Mouse (Mus musculus) limb, embryonic 12.5 days (tissue): ENCODE results near the gene Adcy2. TPM values are rescaled to one million over a fixed set of nuclear protein-coding genes. Genes with fewer than 3 reads are reported as not detected.

Source experiments
- ATAC-seq: fragments of 200-750 bp; cut with Nextera tagmentation; 2 replicates; pipeline ENCODE4 v1.8.0; 2017; ENCODE audit warnings: low read depth, moderate TSS enrichment; ENCODE audit not compliant: insufficient number of reproducible peaks, insufficient read depth, low FRiP score, low TSS enrichment
- H3K27ac ChIP-seq: fragments of 300-500 bp; sonication (generic); 2 replicates; pipeline ENCODE4 v1.5.1; 2016; ENCODE audit warnings: mild to moderate bottlenecking, moderate library complexity
- H3K27me3 ChIP-seq: fragments of 300-500 bp; sonication (generic); 2 replicates; pipeline ENCODE4 v1.6.1; 2016; ENCODE audit warnings: mild to moderate bottlenecking, moderate library complexity
- H3K36me3 ChIP-seq: fragments of 300-500 bp; sonication (generic); 2 replicates; pipeline ENCODE4 v1.6.1; 2016; ENCODE audit warnings: mild to moderate bottlenecking, moderate library complexity
- H3K4me1 ChIP-seq: fragments of 300-500 bp; sonication (generic); replicated peaks from 2 replicates; pipeline ENCODE4 v1.6.1; 2016
- H3K4me2 ChIP-seq: fragments of 300-500 bp; sonication (generic); 2 replicates; pipeline ENCODE4 v1.6.1; 2016; ENCODE audit warnings: mild to moderate bottlenecking, moderate library complexity
- H3K4me3 ChIP-seq: fragments of 300-500 bp; sonication (generic); replicated peaks from 2 replicates; pipeline ENCODE4 v1.5.1; 2016; ENCODE audit warnings: mild to moderate bottlenecking
- H3K9ac ChIP-seq: fragments of 300-500 bp; sonication (generic); replicated peaks from 2 replicates; pipeline ENCODE4 v1.6.1; 2016; ENCODE audit warnings: mild to moderate bottlenecking, moderate library complexity
- H3K9me3 ChIP-seq: fragments of 300-500 bp; sonication (generic); 2 replicates; pipeline ENCODE4 v1.6.1; 2016; ENCODE audit warnings: mild to moderate bottlenecking, moderate library complexity
- WGBS: fragments of 180-500 bp; shearing (Covaris S2); methylation state at CpG from one replicate; pipeline ENCODE4 v1.1.7; 2016; 5-methylcytosine and 5-hydroxymethylcytosine counted together
- polyA plus RNA-seq: library from polyadenylated mRNA; unstranded; fragments of >200 nt; fragmentation: Nextera tagmentation; extraction: Ambion mirVana; gene quantifications from 2 replicates; pipeline ENCODE4 v1.2.1, GENCODE M21; 2016

The Adcy2 gene
- polyA plus RNA-seq, 1 experiment from 2014 or later = 5.3 TPM

- 73% methylated on average over 8 of the region's 8 CpGs for WGBS
Measured at GRCm38 (mm10) chr13:68765896-68766578, 233.3 kb downstream of the Adcy2 start.

DNA sequence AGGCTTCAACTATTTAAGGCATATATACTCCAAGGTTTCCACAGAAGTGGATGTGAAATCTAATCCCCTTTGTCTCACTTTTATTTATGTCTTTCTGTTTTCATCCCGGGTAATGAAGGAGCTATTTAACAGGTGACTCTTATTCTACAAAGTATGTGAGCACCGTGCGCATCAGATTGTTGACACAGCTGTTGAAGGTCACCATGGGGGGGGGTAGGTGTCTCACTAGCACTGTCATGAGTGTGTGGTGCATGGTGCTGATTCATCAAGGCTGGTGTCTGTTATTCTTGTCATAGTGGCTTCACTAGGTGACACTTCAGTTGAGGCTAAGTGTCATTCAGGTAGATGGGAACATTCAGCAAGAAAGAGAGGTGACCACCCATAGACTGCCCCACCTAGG lies 234.7 kb downstream of the Adcy2 start:
- no peaks in the 10 kb centered on the region for H3K4me1 ChIP-seq
- 79% methylated on average over 3 of the region's 3 CpGs for WGBS

More at GRCm38 (mm10) chr13:68765896-68766578, 233.3 kb downstream of the Adcy2 start:
- H3K27ac ChIP-seq = no peak overlapping the region
- H3K4me3 ChIP-seq = no peak overlapping the region
- H3K36me3 ChIP-seq = no peaks in the 10 kb centered on the region
- H3K4me1 ChIP-seq = no peaks in the 10 kb centered on the region
- H3K9ac ChIP-seq = no peak overlapping the region
- no peak overlapping the region for H3K4me2 ChIP-seq
- ATAC-seq = no peak
- no peaks in the 10 kb centered on the region for H3K27me3 ChIP-seq
- no peaks in the 10 kb centered on the region for H3K9me3 ChIP-seq

GRCm38 (mm10) chr13:68749801-68750200 lies 249.5 kb downstream of the Adcy2 start:
- ATAC-seq = no peak
- no peak overlapping the region for H3K9ac ChIP-seq
- no peaks in the 10 kb centered on the region for H3K36me3 ChIP-seq
- no peaks in the 10 kb centered on the region; the same call in 1 of the 2 replicates for H3K4me1 ChIP-seq
- H3K4me3 ChIP-seq = no peak overlapping the region
- H3K9me3 ChIP-seq = no peaks in the 10 kb centered on the region
- H3K4me2 ChIP-seq = no peak overlapping the region
- no peaks in the 10 kb centered on the region for H3K27me3 ChIP-seq
- 48% methylated on average over 9 of the region's 9 CpGs for WGBS
- no peak overlapping the region for H3K27ac ChIP-seq

More for the DNA sequence above, 234.7 kb downstream of the Adcy2 start:
- H3K36me3 ChIP-seq = no peaks in the 10 kb centered on the region
- H3K9me3 ChIP-seq = no peaks in the 10 kb centered on the region
- no peak overlapping the region for H3K27ac ChIP-seq
- H3K9ac ChIP-seq = no peak overlapping the region
- no peak overlapping the region for H3K4me2 ChIP-seq
- no peak for ATAC-seq
- no peaks in the 10 kb centered on the region for H3K27me3 ChIP-seq
- H3K4me3 ChIP-seq = no peak overlapping the region

- no peak overlapping the region for H3K9ac ChIP-seq
- H3K27me3 ChIP-seq = no peaks in the 10 kb centered on the region
- whole genome bisulfite sequencing = 84% methylated on average over 2 of the region's 2 CpGs
- H3K27ac ChIP-seq = no peak overlapping the region
- no peaks in the 10 kb centered on the region; the same call in 1 of the 2 replicates for H3K4me1 ChIP-seq
- H3K9me3 ChIP-seq = no peaks in the 10 kb centered on the region
- H3K36me3 ChIP-seq = no peaks in the 10 kb centered on the region
- H3K4me2 ChIP-seq = no peak overlapping the region
- no peak overlapping the region for H3K4me3 ChIP-seq
- no peak for ATAC-seq
Measured at GRCm38 (mm10) chr13:68749370-68749769, 250.0 kb downstream of the Adcy2 start.

DNA sequence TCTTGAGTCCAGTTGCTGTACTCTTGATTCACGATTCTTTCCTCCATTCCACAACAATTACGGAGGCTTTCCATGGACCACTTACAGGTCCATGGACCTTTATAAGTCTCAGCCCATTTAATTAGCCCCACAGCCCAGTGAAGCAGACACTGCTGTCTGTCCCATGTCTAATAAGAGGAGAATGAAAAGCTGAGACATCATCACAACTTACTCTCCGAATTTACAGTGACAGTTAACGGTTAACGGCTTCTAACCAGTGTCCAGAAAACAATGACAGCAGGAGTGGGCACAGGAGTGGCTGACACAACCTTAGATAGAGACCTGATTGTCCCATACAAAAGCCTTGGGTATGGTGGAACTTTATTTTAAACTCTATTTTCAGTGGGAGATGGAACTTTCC lies 253.9 kb downstream of the Adcy2 start:
- no peak for ATAC-seq
- H3K9me3 ChIP-seq = no peaks in the 10 kb centered on the region
- no peaks in the 10 kb centered on the region for H3K36me3 ChIP-seq
- 87% methylated on average over 5 of the region's 5 CpGs for WGBS
- H3K4me1 ChIP-seq = no peaks in the 10 kb centered on the region; the same call in 1 of the 2 replicates
- H3K27ac ChIP-seq = no peak overlapping the region
- no peak overlapping the region for H3K9ac ChIP-seq
- no peak overlapping the region for H3K4me2 ChIP-seq
- no peaks in the 10 kb centered on the region for H3K27me3 ChIP-seq
- no peak overlapping the region for H3K4me3 ChIP-seq

- Histone ChIP-seq H3K27ac (no peak overlapping the region), H3K9ac (no peak overlapping the region), H3K4me2 (no peak overlapping the region), H3K27me3 (no peaks in the 10 kb centered on the region), H3K36me3 (no peaks in the 10 kb centered on the region), H3K9me3 (no peaks in the 10 kb centered on the region), H3K4me1 (no peaks in the 10 kb centered on the region), H3K4me3 (no peak overlapping the region)
- no peak for ATAC-seq
Measured at GRCm38 (mm10) chr13:68712661-68713060, 286.7 kb downstream of the Adcy2 start.

GRCm38 (mm10) chr13:68707296-68707747 lies 292.0 kb downstream of the Adcy2 start:
- ATAC-seq = no peak
- Histone ChIP-seq H3K4me1 (no peaks in the 10 kb centered on the region), H3K27ac (no peak overlapping the region), H3K27me3 (no peaks in the 10 kb centered on the region), H3K4me2 (no peak overlapping the region), H3K9me3 (no peaks in the 10 kb centered on the region), H3K4me3 (no peak overlapping the region), H3K9ac (no peak overlapping the region), H3K36me3 (no peaks in the 10 kb centered on the region)
- 87% methylated on average over 6 of the region's 6 CpGs for WGBS

DNA sequence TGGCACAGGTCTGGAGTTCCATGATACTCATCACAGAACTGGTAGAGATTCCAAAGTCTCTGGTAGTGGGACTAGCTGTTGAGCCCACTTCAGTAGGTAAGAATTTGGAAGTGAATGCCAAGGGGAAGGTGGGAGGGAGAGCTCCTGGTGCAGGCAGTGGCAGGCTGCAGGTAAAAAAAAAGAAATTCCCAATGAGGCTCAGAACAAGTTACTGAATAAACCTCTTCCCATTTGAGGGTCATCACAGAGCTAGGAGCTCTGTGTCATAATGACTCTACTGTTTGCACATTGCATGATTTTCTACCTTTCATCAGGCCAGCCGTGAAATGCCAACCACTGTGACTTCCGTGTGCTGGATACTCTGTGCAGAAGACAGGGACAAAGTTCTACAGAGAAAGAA lies 314.4 kb downstream of the Adcy2 start:
- Histone ChIP-seq H3K4me2 (no peak overlapping the region), H3K4me1 (no peaks in the 10 kb centered on the region), H3K4me3 (no peak overlapping the region), H3K27me3 (no peaks in the 10 kb centered on the region), H3K27ac (no peak overlapping the region), H3K36me3 (no peaks in the 10 kb centered on the region), H3K9ac (no peak overlapping the region), H3K9me3 (no peaks in the 10 kb centered on the region)
- ATAC-seq = no peak
- WGBS = 85% methylated on average over 2 of the region's 2 CpGs

- Histone ChIP-seq H3K36me3 (no peaks in the 10 kb centered on the region), H3K9ac (no peak overlapping the region), H3K4me1 (no peaks in the 10 kb centered on the region), H3K4me2 (no peak overlapping the region), H3K27ac (no peak overlapping the region), H3K27me3 (no peaks in the 10 kb centered on the region), H3K4me3 (no peak overlapping the region), H3K9me3 (no peaks in the 10 kb centered on the region)
- WGBS = 73% methylated on average over 1 of the region's 1 CpGs
- ATAC-seq = no peak
Measured at GRCm38 (mm10) chr13:68680429-68680828, 318.9 kb downstream of the Adcy2 start.

- Histone ChIP-seq H3K36me3 (no peaks in the 10 kb centered on the region), H3K4me3 (no peak overlapping the region), H3K4me2 (no peak overlapping the region), H3K27me3 (no peaks in the 10 kb centered on the region), H3K9me3 (no peaks in the 10 kb centered on the region), H3K9ac (no peak overlapping the region), H3K4me1 (no peaks in the 10 kb centered on the region), H3K27ac (no peak overlapping the region)
- WGBS = 92% methylated on average over 1 of the region's 1 CpGs
- ATAC-seq = no peak
Measured at GRCm38 (mm10) chr13:68642786-68643185, 356.6 kb downstream of the Adcy2 start.

DNA sequence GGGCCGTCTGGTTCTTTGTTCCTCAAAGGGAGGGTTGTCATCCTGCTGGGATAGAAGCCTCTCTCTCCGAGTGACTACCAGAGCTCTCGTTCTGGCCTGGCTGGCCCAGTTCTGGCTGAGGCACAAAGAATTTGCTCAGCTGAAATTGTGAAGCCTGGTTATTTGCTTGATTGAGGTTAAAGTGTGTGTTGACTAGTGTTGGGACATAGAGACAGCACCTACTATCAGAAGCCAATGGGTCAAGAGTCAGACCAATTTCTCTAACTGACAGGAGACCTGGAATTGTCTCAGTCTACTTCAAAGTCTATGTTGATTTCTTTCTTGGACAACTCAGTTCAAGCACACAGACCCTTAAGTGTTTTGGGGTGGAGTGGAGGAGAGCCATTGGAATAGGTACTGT lies 372.3 kb downstream of the Adcy2 start:
- Histone ChIP-seq H3K9ac (no peak overlapping the region), H3K9me3 (no peaks in the 10 kb centered on the region), H3K27ac (no peak overlapping the region), H3K4me3 (no peak overlapping the region), H3K4me1 (no peaks in the 10 kb centered on the region), H3K4me2 (no peak overlapping the region), H3K27me3 (no peaks in the 10 kb centered on the region), H3K36me3 (no peaks in the 10 kb centered on the region)
- ATAC-seq = no peak
- WGBS = 78% methylated on average over 3 of the region's 3 CpGs

DNA sequence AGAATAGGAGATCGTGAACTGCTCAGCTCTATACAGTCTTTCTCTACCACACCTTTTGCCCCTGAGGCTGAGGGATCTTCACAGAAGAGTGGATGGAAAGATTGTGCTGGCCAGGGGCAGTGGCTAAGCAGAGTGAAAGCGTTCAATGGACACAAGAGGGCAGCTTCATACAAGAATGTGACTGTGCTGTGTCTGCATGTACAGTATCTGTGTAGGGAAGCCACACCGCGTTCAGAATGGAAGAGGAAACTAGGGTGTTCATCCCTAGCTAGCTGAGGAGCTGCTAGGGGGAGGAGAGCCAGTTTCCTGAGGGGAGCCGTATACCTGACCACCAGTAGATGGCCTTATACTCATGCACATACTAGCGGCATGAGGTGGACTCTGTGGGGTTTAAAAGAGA lies 376.5 kb downstream of the Adcy2 start:
- H3K4me1 ChIP-seq = no peaks in the 10 kb centered on the region
- no peak overlapping the region for H3K9ac ChIP-seq
- no peak overlapping the region for H3K27ac ChIP-seq
- no peaks in the 10 kb centered on the region for H3K27me3 ChIP-seq
- H3K36me3 ChIP-seq = no peaks in the 10 kb centered on the region
- no peak overlapping the region for H3K4me3 ChIP-seq
- no peak overlapping the region for H3K4me2 ChIP-seq
- ATAC-seq = no peak
- WGBS = 69% methylated on average over 6 of the region's 6 CpGs
- no peaks in the 10 kb centered on the region for H3K9me3 ChIP-seq
